Mouse (Mus musculus) cerebellum, adult 2 months (tissue): Measurements from ENCODE around the gene Cpe.

Source experiments
- CTCF ChIP-seq: fragments of 200-500 bp; IDR thresholded peaks from 2 replicates; pipeline ENCODE4 v1.5.1; 2011; ENCODE audit warnings: low read depth, mild to moderate bottlenecking, control low read depth, low read length, moderate library complexity, borderline replicate concordance; ENCODE audit not compliant: insufficient read depth
- POLR2A ChIP-seq: fragments of 200-500 bp; IDR thresholded peaks from 2 replicates; pipeline ENCODE4 v1.6.1; 2011; ENCODE audit warnings: low read length, control low read depth, borderline replicate concordance; ENCODE audit not compliant: insufficient read depth

- TF ChIP-seq CTCF (no peak), POLR2A (no peak)
These were observed 77.4 kb downstream of the Cpe start for GRCm38 (mm10) chr8:64615459-64615858.
